Mouse (Mus musculus) limb, embryonic 14.5 days (tissue): ENCODE data around the gene Epor. TPM values are rescaled to one million over a fixed set of nuclear protein-coding genes. Genes with fewer than 3 reads are reported as not detected.
A peak's percentile ranks its signal among the peaks of the same experiment; 100 is the strongest.

Experiments
- ATAC-seq: fragments of 200-750 bp; cut with Nextera tagmentation; 2 replicates; pipeline ENCODE4 v1.8.0; 2017; ENCODE audit warnings: low read depth, moderate number of reproducible peaks, moderate TSS enrichment; ENCODE audit not compliant: low FRiP score
- DNase-seq: peaks from one replicate; pipeline ENCODE4 v3.0.0-alpha.2; 2015; ENCODE audit warnings: low spot score
- H3K27ac ChIP-seq: fragments of 300-500 bp; sonication (generic); replicated peaks from 2 replicates; pipeline ENCODE4 v1.5.1; 2014; ENCODE audit warnings: low read depth, mild to moderate bottlenecking, low read length, moderate library complexity, mixed read lengths
- H3K27me3 ChIP-seq: fragments of 300-500 bp; sonication (generic); 2 replicates; pipeline ENCODE4 v1.6.1; 2014; ENCODE audit warnings: low read length, mixed read lengths; ENCODE audit not compliant: control insufficient read depth, insufficient read depth
- H3K36me3 ChIP-seq: fragments of 300-500 bp; sonication (generic); 2 replicates; pipeline ENCODE4 v1.6.1; 2014; ENCODE audit warnings: mild to moderate bottlenecking, low read length, moderate library complexity, mixed read lengths; ENCODE audit not compliant: control insufficient read depth, insufficient read depth
- H3K4me1 ChIP-seq: fragments of 300-500 bp; sonication (generic); 2 replicates; pipeline ENCODE4 v1.6.1; 2014; ENCODE audit warnings: antibody characterized with exemption, low read length, mixed read lengths; ENCODE audit not compliant: control insufficient read depth, insufficient read depth
- H3K4me2 ChIP-seq: fragments of 300-500 bp; sonication (generic); replicated peaks from 2 replicates; pipeline ENCODE4 v1.6.1; 2014; ENCODE audit warnings: low read depth, mild to moderate bottlenecking, low read length, moderate library complexity; ENCODE audit not compliant: severe bottlenecking
- H3K4me3 ChIP-seq: fragments of 300-500 bp; sonication (generic); replicated peaks from 2 replicates; pipeline ENCODE4 v1.5.1; 2014; ENCODE audit warnings: low read length
- H3K9ac ChIP-seq: fragments of 300-500 bp; sonication (generic); 2 replicates; pipeline ENCODE4 v1.6.1; 2014; ENCODE audit warnings: mild to moderate bottlenecking, low read depth, low read length, moderate library complexity; ENCODE audit not compliant: severe bottlenecking
- H3K9me3 ChIP-seq: fragments of 300-500 bp; sonication (generic); 2 replicates; pipeline ENCODE4 v1.6.1; 2016; ENCODE audit warnings: low read length; ENCODE audit not compliant: control insufficient read depth
- POLR2A ChIP-seq: fragments of 200-500 bp; IDR thresholded peaks from 2 replicates; pipeline ENCODE4 v1.8.0; 2012; ENCODE audit warnings: inconsistent platforms, mild to moderate bottlenecking, moderate library complexity, borderline replicate concordance; ENCODE audit not compliant: insufficient read depth, insufficient read length; ENCODE audit errors: extremely low read depth
- WGBS: fragments of 180-500 bp; shearing (Covaris S2); extraction: QIAGEN DNeasy Blood & Tissue Kit; methylation state at CpG from one replicate; pipeline ENCODE4 v1.1.7; 2014; 5-methylcytosine and 5-hydroxymethylcytosine counted together
- polyA plus RNA-seq, 2 experiments: library from polyadenylated mRNA; depleted of rRNA in 1 of 2; stranded (reverse) in 1 of 2; unstranded in 1 of 2; fragments of >200 nt; fragmentation: Nextera tagmentation in 1 of 2; extraction: Ambion mirVana in 1 of 2; gene quantifications; 2 replicates each; pipeline versions ENCODE4 v1.2.1 to v1.2.3; 2012 to 2014

Epor gene
- polyA plus RNA-seq, 2 experiments: 5.9 to 6.7 TPM

- no peak for TF ChIP-seq POLR2A
- ATAC-seq: peak; percentile 85
- Histone ChIP-seq H3K4me2 (peak overlapping the region; percentile 92), H3K4me3 (peak overlapping the region; percentile 41), H3K9ac (peak overlapping the region; percentile 46), H3K27me3 (peaks cover 46% of the 10 kb centered on the region), H3K36me3 (0 out of 2 replicates have a peak, but pooled peaks cover 5% of the 10 kb centered on the region), H3K4me1 (peaks cover 7% of the 10 kb centered on the region; the same call in 1 of the 2 replicates), H3K9me3 (no peaks in the 10 kb centered on the region), H3K27ac (no peak overlapping the region)
- WGBS: 3% methylated on average over 32 of the region's 34 CpGs
- peak; percentile 64 for DNase-seq
These were observed 768 bp downstream of the Epor start for GRCm38 (mm10) chr9:21962416-21963059.

- ATAC-seq (no peak; the same call in 1 of the 2 replicates), DNase-seq (no peak)
- 0 out of 2 replicates have a peak, but pooled peaks cover 5% of the 10 kb centered on the region for H3K36me3 ChIP-seq
- H3K27me3 ChIP-seq: peaks cover 46% of the 10 kb centered on the region
- 1% methylated on average over 15 of the region's 15 CpGs for WGBS
- no peak overlapping the region for H3K27ac ChIP-seq
- H3K4me1 ChIP-seq: peaks cover 7% of the 10 kb centered on the region; the same call in 1 of the 2 replicates
- no peaks in the 10 kb centered on the region for H3K9me3 ChIP-seq
- peak overlapping the region; percentile 41 for H3K4me3 ChIP-seq
- H3K4me2 ChIP-seq: peak overlapping the region; percentile 92
- peak overlapping the region; percentile 46 for H3K9ac ChIP-seq
- no peak for TF ChIP-seq POLR2A
These were observed 1.3 kb downstream of the Epor start for GRCm38 (mm10) chr9:21962010-21962409.

GRCm38 (mm10) chr9:21961366-21961980, 1.8 kb downstream of the Epor start:
- H3K4me2 ChIP-seq: peak overlapping the region; percentile 92
- H3K4me3 ChIP-seq: peak overlapping the region; percentile 41
- no peaks in the 10 kb centered on the region for H3K9me3 ChIP-seq
- 0 out of 2 replicates have a peak, but pooled peaks cover 5% of the 10 kb centered on the region for H3K36me3 ChIP-seq
- H3K4me1 ChIP-seq: peaks cover 9% of the 10 kb centered on the region
- H3K27me3 ChIP-seq: peaks cover 46% of the 10 kb centered on the region
- no peak for TF ChIP-seq POLR2A
- H3K9ac ChIP-seq: no peak overlapping the region
- DNase-seq: no peak
- no peak for ATAC-seq
- H3K27ac ChIP-seq: no peak overlapping the region
- WGBS: 2% methylated on average over 35 of the region's 35 CpGs

- no peaks in the 10 kb centered on the region for H3K9me3 ChIP-seq
- no peak for TF ChIP-seq POLR2A
- DNase-seq (no peak), ATAC-seq (no peak)
- no peak overlapping the region for H3K9ac ChIP-seq
- H3K4me2 ChIP-seq: no peak overlapping the region
- 11% methylated on average over 26 of the region's 26 CpGs for WGBS
- H3K4me3 ChIP-seq: no peak overlapping the region
- H3K36me3 ChIP-seq: 0 out of 2 replicates have a peak, but pooled peaks cover 5% of the 10 kb centered on the region
- H3K4me1 ChIP-seq: peaks cover 11% of the 10 kb centered on the region
- H3K27ac ChIP-seq: no peak overlapping the region
- peaks cover 46% of the 10 kb centered on the region for H3K27me3 ChIP-seq
These were observed 2.6 kb downstream of the Epor start for GRCm38 (mm10) chr9:21960558-21961208.

GRCm38 (mm10) chr9:21960135-21960534, 3.2 kb downstream of the Epor start:
- 47% methylated on average over 9 of the region's 9 CpGs for WGBS
- no peak overlapping the region for H3K27ac ChIP-seq

More at GRCm38 (mm10) chr9:21960135-21960534, 3.2 kb downstream of the Epor start:
- no peak overlapping the region for H3K4me2 ChIP-seq
- no peak overlapping the region for H3K9ac ChIP-seq
- no peak for TF ChIP-seq POLR2A
- 0 out of 2 replicates have a peak, but pooled peaks cover 5% of the 10 kb centered on the region for H3K36me3 ChIP-seq
- ATAC-seq (no peak), DNase-seq (no peak)
- no peak overlapping the region for H3K4me3 ChIP-seq
- H3K4me1 ChIP-seq: peaks cover 11% of the 10 kb centered on the region
- H3K9me3 ChIP-seq: no peaks in the 10 kb centered on the region
- H3K27me3 ChIP-seq: peaks cover 46% of the 10 kb centered on the region
